Mouse (Mus musculus): ENCODE measurements around the gene Itpkc. TPM values are rescaled to one million over a fixed set of nuclear protein-coding genes. Genes with fewer than 3 reads are reported as not detected.

Gene Itpkc
- total and polyA plus RNA-seq, 2 experiments from 2014 or later, result 4.7 to 15.3 TPM

- 80% methylated on average over 33 of the region's 33 CpGs for WGBS
- no peaks in the 10 kb centered on the region for H3K9me3 ChIP-seq (ENCODE audit: low read length)
- peaks cover 8% of the 10 kb centered on the region for H3K36me3 ChIP-seq (ENCODE audit: insufficient read depth, low read length)
- H3K4me2 ChIP-seq (ENCODE audit: low read depth, low read length, poor library complexity, severe bottlenecking), result peak overlapping the region; percentile 69
- no peak for ATAC-seq (ENCODE audit: low FRiP score)
- H3K27ac ChIP-seq (ENCODE audit: low read depth, low read length), result no peak overlapping the region
- no peak for TF ChIP-seq CTCF (IDR thresholded peaks at IDR 0.05)
- no peak for DNase-seq (ENCODE audit: low spot score)
- peak overlapping the region; percentile 12 for H3K4me3 ChIP-seq (ENCODE audit: low read depth, low read length)
- no peaks in the 10 kb centered on the region for H3K27me3 ChIP-seq (ENCODE audit: insufficient read depth, low read length)
- H3K4me1 ChIP-seq (ENCODE audit: insufficient read depth, low read length), result peaks cover 29% of the 10 kb centered on the region
- peak overlapping the region; percentile 29; the same call in 1 of the 2 replicates for H3K9ac ChIP-seq (replicated peaks; ENCODE audit: low read length, poor library complexity, severe bottlenecking)
Measured at GRCm38 (mm10) chr7:27164112-27164947, 64.1 kb downstream of the Itpkc start.

DNA sequence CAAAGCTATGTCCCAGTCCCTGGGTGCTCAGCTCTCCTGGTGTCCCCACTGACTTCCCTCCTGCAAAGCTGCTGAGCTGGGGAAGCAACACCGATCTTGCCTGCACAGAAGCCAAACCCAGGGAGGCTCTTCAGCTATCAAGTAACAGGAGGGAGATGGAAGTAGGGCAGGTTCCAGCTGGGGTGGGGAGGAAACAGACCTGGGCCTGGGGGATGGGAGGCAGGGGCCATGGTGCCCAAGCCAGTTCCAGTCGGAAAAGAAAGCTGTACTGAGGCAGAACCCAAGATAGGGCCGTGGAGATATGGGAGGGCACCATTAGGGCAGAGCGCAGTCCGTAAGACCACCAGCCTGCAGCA is 65.0 kb downstream of the Itpkc start:
- Histone ChIP-seq H3K4me2 (ENCODE audit: low read depth, low read length, poor library complexity, severe bottlenecking) (peak overlapping the region; percentile 69), H3K4me3 (ENCODE audit: low read depth, low read length) (peak overlapping the region; percentile 12; the same call in 1 of the 2 replicates), H3K27ac (ENCODE audit: low read depth, low read length) (no peak overlapping the region), H3K4me1 (ENCODE audit: insufficient read depth, low read length) (peaks cover 29% of the 10 kb centered on the region), H3K27me3 (ENCODE audit: insufficient read depth, low read length) (no peaks in the 10 kb centered on the region), H3K9ac (replicated peaks; ENCODE audit: low read length, poor library complexity, severe bottlenecking) (peak overlapping the region; percentile 29; the same call in 1 of the 2 replicates), H3K9me3 (ENCODE audit: low read length) (no peaks in the 10 kb centered on the region), H3K36me3 (ENCODE audit: insufficient read depth, low read length) (peaks cover 14% of the 10 kb centered on the region)
- no peak for ATAC-seq (ENCODE audit: low FRiP score)
- no peak for TF ChIP-seq CTCF (IDR thresholded peaks at IDR 0.05)
- no peak for DNase-seq (ENCODE audit: low spot score)
- WGBS, result 84% methylated on average over 5 of the region's 5 CpGs

DNA sequence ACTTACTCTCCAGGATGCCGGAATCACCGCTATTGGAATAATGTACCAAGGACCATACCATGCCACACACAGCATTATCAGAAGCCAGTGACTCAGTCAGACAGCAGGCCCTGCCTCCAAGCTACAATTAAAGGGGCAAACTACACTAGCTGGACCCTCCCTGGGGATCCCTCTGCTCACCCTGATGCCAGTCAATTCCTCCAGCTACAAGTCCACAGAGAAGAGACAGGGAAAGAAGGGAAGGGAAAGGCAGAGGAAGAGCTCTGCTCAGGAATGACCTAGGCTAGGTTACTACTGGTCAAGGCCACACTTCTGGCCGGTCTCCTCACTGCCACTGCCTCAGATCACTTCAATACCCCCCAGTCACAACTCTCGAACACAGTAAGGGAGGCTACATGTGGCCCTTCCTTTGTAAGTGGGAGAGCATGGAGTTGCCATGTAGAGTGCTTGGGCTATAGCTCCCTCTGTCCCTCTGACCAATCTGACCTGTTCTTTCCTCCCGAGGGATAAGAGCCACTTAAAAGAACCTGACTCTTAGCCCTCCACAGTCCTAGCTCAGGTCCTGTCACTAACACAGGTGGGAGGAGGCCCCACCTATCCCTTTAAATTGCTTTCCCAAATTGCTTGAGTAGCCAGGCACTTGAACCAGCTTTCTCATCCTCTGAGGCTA is 65.5 kb downstream of the Itpkc start:
- no peak overlapping the region for H3K27ac ChIP-seq (ENCODE audit: low read depth, low read length)
- H3K4me3 ChIP-seq (ENCODE audit: low read depth, low read length), result 0 out of 2 replicates have a peak overlapping the region, but pooled peaks have one; percentile 12

GRCm38 (mm10) chr7:27161744-27162143 is 66.7 kb downstream of the Itpkc start:
- 92% methylated on average over 4 of the region's 4 CpGs for WGBS
- ATAC-seq (ENCODE audit: low FRiP score) (no peak), DNase-seq (ENCODE audit: low spot score) (no peak)
- Histone ChIP-seq H3K4me1 (ENCODE audit: insufficient read depth, low read length) (peaks cover 29% of the 10 kb centered on the region), H3K27ac (ENCODE audit: low read depth, low read length) (no peak overlapping the region), H3K4me2 (ENCODE audit: low read depth, low read length, poor library complexity, severe bottlenecking) (no peak overlapping the region), H3K27me3 (ENCODE audit: insufficient read depth, low read length) (no peaks in the 10 kb centered on the region), H3K9me3 (ENCODE audit: low read length) (no peaks in the 10 kb centered on the region), H3K4me3 (ENCODE audit: low read depth, low read length) (no peak overlapping the region), H3K9ac (replicated peaks; ENCODE audit: low read length, poor library complexity, severe bottlenecking) (no peak overlapping the region), H3K36me3 (ENCODE audit: insufficient read depth, low read length) (peaks cover 25% of the 10 kb centered on the region)
- TF ChIP-seq CTCF (IDR thresholded peaks at IDR 0.05), result no peak

More for the DNA sequence above, 65.5 kb downstream of the Itpkc start:
- no peak for ATAC-seq (ENCODE audit: low FRiP score)
- WGBS, result 79% methylated on average over 5 of the region's 5 CpGs
- no peaks in the 10 kb centered on the region for H3K27me3 ChIP-seq (ENCODE audit: insufficient read depth, low read length)
- no peaks in the 10 kb centered on the region for H3K9me3 ChIP-seq (ENCODE audit: low read length)
- peaks cover 29% of the 10 kb centered on the region for H3K4me1 ChIP-seq (ENCODE audit: insufficient read depth, low read length)
- peaks cover 20% of the 10 kb centered on the region for H3K36me3 ChIP-seq (ENCODE audit: insufficient read depth, low read length)
- no peak for DNase-seq (ENCODE audit: low spot score)
- H3K9ac ChIP-seq (replicated peaks; ENCODE audit: low read length, poor library complexity, severe bottlenecking), result peak overlapping the region; percentile 29; the same call in 1 of the 2 replicates
- no peak for TF ChIP-seq CTCF (IDR thresholded peaks at IDR 0.05)
- peak overlapping the region; percentile 69 for H3K4me2 ChIP-seq (ENCODE audit: low read depth, low read length, poor library complexity, severe bottlenecking)

DNA sequence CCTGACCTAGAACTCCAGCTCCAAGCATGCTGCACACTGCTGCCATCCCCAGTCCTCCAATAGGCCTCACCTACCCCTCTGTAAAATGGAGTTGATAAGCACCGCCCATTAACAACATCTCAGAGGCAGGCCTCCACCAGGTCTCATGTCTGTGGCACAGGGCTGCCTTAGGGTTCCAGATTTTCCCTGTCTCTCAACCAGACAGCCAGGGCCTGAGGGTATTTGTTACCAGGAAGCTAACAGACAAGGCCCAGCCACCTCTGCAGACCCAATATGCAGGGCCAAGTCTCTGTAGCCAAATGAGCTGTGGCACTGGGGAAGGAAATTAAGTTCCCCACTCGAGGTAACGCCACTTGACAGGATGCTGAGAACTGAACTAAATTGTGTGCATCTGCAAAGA is 67.5 kb downstream of the Itpkc start:
- TF ChIP-seq CTCF (IDR thresholded peaks at IDR 0.05), result no peak
- H3K4me1 ChIP-seq (ENCODE audit: insufficient read depth, low read length), result peaks cover 29% of the 10 kb centered on the region
- H3K9me3 ChIP-seq (ENCODE audit: low read length), result no peaks in the 10 kb centered on the region
- no peak overlapping the region for H3K9ac ChIP-seq (replicated peaks; ENCODE audit: low read length, poor library complexity, severe bottlenecking)
- DNase-seq (ENCODE audit: low spot score) (no peak), ATAC-seq (ENCODE audit: low FRiP score) (no peak)
- H3K27ac ChIP-seq (ENCODE audit: low read depth, low read length), result no peak overlapping the region
- WGBS, result 93% methylated on average over 3 of the region's 3 CpGs
- peaks cover 25% of the 10 kb centered on the region for H3K36me3 ChIP-seq (ENCODE audit: insufficient read depth, low read length)
- H3K4me3 ChIP-seq (ENCODE audit: low read depth, low read length), result no peak overlapping the region
- no peaks in the 10 kb centered on the region for H3K27me3 ChIP-seq (ENCODE audit: insufficient read depth, low read length)
- H3K4me2 ChIP-seq (ENCODE audit: low read depth, low read length, poor library complexity, severe bottlenecking), result no peak overlapping the region

- Histone ChIP-seq H3K4me2 (ENCODE audit: low read depth, low read length, poor library complexity, severe bottlenecking) (no peak overlapping the region), H3K4me1 (ENCODE audit: insufficient read depth, low read length) (peaks cover 22% of the 10 kb centered on the region), H3K9ac (replicated peaks; ENCODE audit: low read length, poor library complexity, severe bottlenecking) (no peak overlapping the region), H3K9me3 (ENCODE audit: low read length) (no peaks in the 10 kb centered on the region), H3K27ac (ENCODE audit: low read depth, low read length) (0 out of 2 replicates have a peak overlapping the region, but pooled peaks have one; percentile 18), H3K36me3 (ENCODE audit: insufficient read depth, low read length) (peaks cover 25% of the 10 kb centered on the region), H3K27me3 (ENCODE audit: insufficient read depth, low read length) (no peaks in the 10 kb centered on the region), H3K4me3 (ENCODE audit: low read depth, low read length) (no peak overlapping the region)
- ATAC-seq (ENCODE audit: low FRiP score) (peak; percentile 89), DNase-seq (ENCODE audit: low spot score) (peak; percentile 94)
- peak; percentile 99 for TF ChIP-seq CTCF (IDR thresholded peaks at IDR 0.05)
- 20% methylated on average over 8 of the region's 8 CpGs for WGBS
Measured at GRCm38 (mm10) chr7:27159882-27160281, 68.6 kb downstream of the Itpkc start.
